Mouse (Mus musculus) midbrain, embryonic 11.5 days (tissue): ENCODE measurements around the gene Reep3. TPM values are rescaled to one million over a fixed set of nuclear protein-coding genes. Genes with fewer than 3 reads are reported as not detected.

Source experiments
- ATAC-seq: fragments of 200-750 bp; cut with Nextera tagmentation; 2 replicates; pipeline ENCODE4 v1.8.0; 2017; ENCODE audit warnings: moderate TSS enrichment, moderate library complexity; ENCODE audit not compliant: low FRiP score
- DNase-seq: peaks from one replicate; pipeline ENCODE4 v3.0.0; 2015; ENCODE audit warnings: low spot score; ENCODE audit errors: missing footprints
- H3K27ac ChIP-seq: fragments of 300-500 bp; sonication (generic); 2 replicates; pipeline ENCODE4 v1.5.1; 2014; ENCODE audit warnings: low read depth, low read length
- H3K27me3 ChIP-seq: fragments of 300-500 bp; sonication (generic); 2 replicates; pipeline ENCODE4 v1.6.1; 2014; ENCODE audit warnings: mild to moderate bottlenecking, low read length, moderate library complexity, mixed read lengths; ENCODE audit not compliant: control insufficient read depth, insufficient read depth
- H3K36me3 ChIP-seq: fragments of 300-500 bp; sonication (generic); 2 replicates; pipeline ENCODE4 v1.6.1; 2014; ENCODE audit warnings: mild to moderate bottlenecking, low read length, moderate library complexity, mixed read lengths; ENCODE audit not compliant: control insufficient read depth, insufficient read depth
- H3K4me1 ChIP-seq: fragments of 300-500 bp; sonication (generic); 2 replicates; pipeline ENCODE4 v1.6.1; 2014; ENCODE audit warnings: low read length; ENCODE audit not compliant: control insufficient read depth, insufficient read depth
- H3K4me2 ChIP-seq: fragments of 300-500 bp; sonication (generic); 2 replicates; pipeline ENCODE4 v1.6.1; 2014; ENCODE audit warnings: mild to moderate bottlenecking, moderate library complexity
- H3K4me3 ChIP-seq: fragments of 300-500 bp; sonication (generic); 2 replicates; pipeline ENCODE4 v1.5.1; 2014; ENCODE audit warnings: low read depth, low read length
- H3K9ac ChIP-seq: fragments of 300-500 bp; sonication (generic); 2 replicates; pipeline ENCODE4 v1.6.1; 2014; ENCODE audit warnings: low read length
- H3K9me3 ChIP-seq: fragments of 300-500 bp; sonication (generic); 2 replicates; pipeline ENCODE4 v1.6.1; 2016; ENCODE audit warnings: low read length; ENCODE audit not compliant: control insufficient read depth
- WGBS: fragments of 180-500 bp; shearing (Covaris S2); extraction: QIAGEN DNeasy Blood & Tissue Kit; methylation state at CpG from one replicate; pipeline ENCODE4 v1.1.7; 2014; 5-methylcytosine and 5-hydroxymethylcytosine counted together
- polyA plus RNA-seq: library from polyadenylated mRNA; unstranded; fragments of >200 nt; fragmentation: Nextera tagmentation; extraction: Ambion mirVana; gene quantifications from 2 replicates; pipeline ENCODE4 v1.2.1, GENCODE M21; 2014

Gene Reep3
- polyA plus RNA-seq, 1 experiment from 2014 or later = 37.5 TPM

- ATAC-seq = no peak
- no peak for DNase-seq
- H3K4me3 ChIP-seq = no peak overlapping the region
- H3K27me3 ChIP-seq = no peaks in the 10 kb centered on the region
- H3K4me1 ChIP-seq = peaks cover 13% of the 10 kb centered on the region
- WGBS = 95% methylated on average over 7 of the region's 7 CpGs
- no peaks in the 10 kb centered on the region for H3K9me3 ChIP-seq
- no peaks in the 10 kb centered on the region for H3K36me3 ChIP-seq
- H3K27ac ChIP-seq = no peak overlapping the region
- no peak overlapping the region for H3K4me2 ChIP-seq
- no peak overlapping the region for H3K9ac ChIP-seq
These were observed 98.0 kb downstream of the Reep3 start for GRCm38 (mm10) chr10:66998770-66999169.

GRCm38 (mm10) chr10:66995181-66995580 lies 101.6 kb downstream of the Reep3 start:
- Histone ChIP-seq H3K4me1 (no peaks in the 10 kb centered on the region), H3K27me3 (no peaks in the 10 kb centered on the region), H3K4me2 (no peak overlapping the region), H3K9me3 (no peaks in the 10 kb centered on the region), H3K9ac (no peak overlapping the region), H3K36me3 (no peaks in the 10 kb centered on the region), H3K4me3 (no peak overlapping the region), H3K27ac (no peak overlapping the region)
- ATAC-seq = no peak
- no peak for DNase-seq
- 78% methylated on average over 6 of the region's 6 CpGs for WGBS

- Histone ChIP-seq H3K27ac (no peak overlapping the region), H3K4me3 (no peak overlapping the region), H3K4me2 (no peak overlapping the region), H3K9ac (no peak overlapping the region), H3K4me1 (no peaks in the 10 kb centered on the region), H3K27me3 (no peaks in the 10 kb centered on the region), H3K36me3 (no peaks in the 10 kb centered on the region), H3K9me3 (no peaks in the 10 kb centered on the region)
- 85% methylated on average over 5 of the region's 5 CpGs for WGBS
- DNase-seq = no peak
- ATAC-seq = no peak
These were observed 102.3 kb downstream of the Reep3 start for GRCm38 (mm10) chr10:66994469-66994868.

GRCm38 (mm10) chr10:66992591-66992990 lies 104.2 kb downstream of the Reep3 start:
- Histone ChIP-seq H3K27me3 (no peaks in the 10 kb centered on the region), H3K9ac (no peak overlapping the region), H3K9me3 (no peaks in the 10 kb centered on the region), H3K27ac (no peak overlapping the region), H3K4me1 (no peaks in the 10 kb centered on the region), H3K36me3 (no peaks in the 10 kb centered on the region), H3K4me2 (no peak overlapping the region), H3K4me3 (no peak overlapping the region)
- ATAC-seq (no peak), DNase-seq (no peak)
- 81% methylated on average over 5 of the region's 5 CpGs for WGBS

- 92% methylated on average over 3 of the region's 3 CpGs for WGBS
- Histone ChIP-seq H3K27ac (no peak overlapping the region), H3K4me2 (no peak overlapping the region), H3K4me3 (no peak overlapping the region), H3K4me1 (no peaks in the 10 kb centered on the region), H3K9me3 (no peaks in the 10 kb centered on the region), H3K9ac (no peak overlapping the region), H3K36me3 (no peaks in the 10 kb centered on the region), H3K27me3 (no peaks in the 10 kb centered on the region)
- DNase-seq (no peak), ATAC-seq (no peak)
These were observed 106.2 kb downstream of the Reep3 start for GRCm38 (mm10) chr10:66990506-66990905.

GRCm38 (mm10) chr10:66983043-66983442 lies 113.7 kb downstream of the Reep3 start:
- Histone ChIP-seq H3K4me1 (no peaks in the 10 kb centered on the region), H3K27me3 (no peaks in the 10 kb centered on the region), H3K9me3 (no peaks in the 10 kb centered on the region), H3K9ac (no peak overlapping the region), H3K4me2 (no peak overlapping the region), H3K4me3 (no peak overlapping the region), H3K27ac (no peak overlapping the region), H3K36me3 (no peaks in the 10 kb centered on the region)
- WGBS = 84% methylated on average over 5 of the region's 5 CpGs
- DNase-seq (no peak), ATAC-seq (no peak)

- H3K27ac ChIP-seq = no peak overlapping the region
- 83% methylated on average over 2 of the region's 2 CpGs for whole genome bisulfite sequencing
- ATAC-seq = no peak
- no peaks in the 10 kb centered on the region for H3K4me1 ChIP-seq
- no peak overlapping the region for H3K4me2 ChIP-seq
- no peaks in the 10 kb centered on the region for H3K27me3 ChIP-seq
- DNase-seq = no peak
- H3K36me3 ChIP-seq = no peaks in the 10 kb centered on the region
- H3K9me3 ChIP-seq = no peaks in the 10 kb centered on the region
- H3K9ac ChIP-seq = no peak overlapping the region
- no peak overlapping the region for H3K4me3 ChIP-seq
These were observed 118.5 kb downstream of the Reep3 start for GRCm38 (mm10) chr10:66978215-66978614.

- Histone ChIP-seq H3K4me3 (no peak overlapping the region), H3K9me3 (no peaks in the 10 kb centered on the region), H3K9ac (no peak overlapping the region), H3K27ac (no peak overlapping the region), H3K36me3 (no peaks in the 10 kb centered on the region), H3K4me1 (no peaks in the 10 kb centered on the region), H3K27me3 (no peaks in the 10 kb centered on the region), H3K4me2 (no peak overlapping the region)
- ATAC-seq = no peak
- no peak for DNase-seq
- WGBS = 95% methylated on average over 3 of the region's 3 CpGs
These were observed 119.7 kb downstream of the Reep3 start for GRCm38 (mm10) chr10:66977093-66977492.

- Histone ChIP-seq H3K4me1 (no peaks in the 10 kb centered on the region), H3K27me3 (no peaks in the 10 kb centered on the region), H3K36me3 (no peaks in the 10 kb centered on the region), H3K9me3 (no peaks in the 10 kb centered on the region), H3K4me3 (no peak overlapping the region), H3K27ac (no peak overlapping the region), H3K9ac (no peak overlapping the region), H3K4me2 (no peak overlapping the region)
- DNase-seq = no peak
- no peak for ATAC-seq
- 89% methylated on average over 1 of the region's 1 CpGs for WGBS
These were observed 121.3 kb downstream of the Reep3 start for GRCm38 (mm10) chr10:66975451-66975850.

GRCm38 (mm10) chr10:66974417-66974816 lies 122.3 kb downstream of the Reep3 start:
- H3K4me3 ChIP-seq = no peak overlapping the region
- no peak overlapping the region for H3K9ac ChIP-seq
- no peaks in the 10 kb centered on the region for H3K36me3 ChIP-seq
- ATAC-seq = no peak
- H3K9me3 ChIP-seq = no peaks in the 10 kb centered on the region
- H3K27me3 ChIP-seq = no peaks in the 10 kb centered on the region
- H3K4me2 ChIP-seq = no peak overlapping the region
- H3K4me1 ChIP-seq = no peaks in the 10 kb centered on the region
- no peak overlapping the region for H3K27ac ChIP-seq
- no peak for DNase-seq
- 54% methylated on average over 4 of the region's 4 CpGs for WGBS
